Mouse (Mus musculus): ENCODE results near the gene Rufy2.
A peak's percentile ranks its signal among the peaks of the same experiment; 100 is the strongest.

Gene Rufy2

GRCm38 (mm10) chr10:62980039-62980954, at the start of gene Rufy2:
TSS of gene Rufy2 (plus strand) at chr10:62980223.
- peak; percentile 88 to 93 for DNase-seq

- DNase-seq = no peak
These were observed 47.6 kb upstream of the Rufy2 start for GRCm38 (mm10) chr10:62932381-62932780.

- no peak for DNase-seq
These were observed 34.9 kb upstream of the Rufy2 start for GRCm38 (mm10) chr10:62944975-62945580.

GRCm38 (mm10) chr10:62946738-62947471, 33.1 kb upstream of the Rufy2 start, which contains the start of gene Dna2:
TSS of gene Dna2 (plus strand) at chr10:62947026.
- DNase-seq = peak; percentile 79 to 89

GRCm38 (mm10) chr10:62948551-62948950, 31.5 kb upstream of the Rufy2 start:
- no peak for DNase-seq

- no peak for DNase-seq
These were observed 16.1 kb upstream of the Rufy2 start for GRCm38 (mm10) chr10:62963956-62964355.

- DNase-seq = peak in 1 of 2 experiments; percentile 27
These were observed 14.2 kb upstream of the Rufy2 start for GRCm38 (mm10) chr10:62965796-62966195.

- DNase-seq = peak; percentile 37 to 60
These were observed 13.7 kb upstream of the Rufy2 start for GRCm38 (mm10) chr10:62966291-62966690.

- peak; percentile 24 to 54 for DNase-seq
These were observed 8.2 kb upstream of the Rufy2 start for GRCm38 (mm10) chr10:62971821-62972220.

- no peak for DNase-seq
These were observed 370 bp upstream of the Rufy2 start for GRCm38 (mm10) chr10:62979667-62980038.

- no peak for DNase-seq
These were observed 4.0 kb downstream of the Rufy2 start for GRCm38 (mm10) chr10:62984072-62984471.

- DNase-seq = no peak
These were observed 4.5 kb downstream of the Rufy2 start for GRCm38 (mm10) chr10:62984495-62984894.

GRCm38 (mm10) chr10:62987341-62987740, 7.3 kb downstream of the Rufy2 start:
- peak; percentile 60 to 61 for DNase-seq

- no peak for DNase-seq
These were observed 10.6 kb downstream of the Rufy2 start for GRCm38 (mm10) chr10:62990636-62991035.

- no peak for DNase-seq
These were observed 14.0 kb downstream of the Rufy2 start for GRCm38 (mm10) chr10:62993991-62994390.

- peak; percentile 57 to 68 for DNase-seq
These were observed 20.6 kb downstream of the Rufy2 start for GRCm38 (mm10) chr10:63000584-63000983.

GRCm38 (mm10) chr10:63003252-63003651, 23.2 kb downstream of the Rufy2 start:
- DNase-seq = no peak

- no peak for DNase-seq
These were observed 24.5 kb downstream of the Rufy2 start for GRCm38 (mm10) chr10:63004556-63004955.

GRCm38 (mm10) chr10:63008193-63008592, 28.2 kb downstream of the Rufy2 start:
- DNase-seq = no peak

GRCm38 (mm10) chr10:63010268-63010667, 30.2 kb downstream of the Rufy2 start:
- no peak for DNase-seq

- no peak for DNase-seq
These were observed 31.5 kb downstream of the Rufy2 start for GRCm38 (mm10) chr10:63011556-63011955.

- DNase-seq = no peak
These were observed 33.5 kb downstream of the Rufy2 start for GRCm38 (mm10) chr10:63013476-63013875.

GRCm38 (mm10) chr10:63014168-63014567, 34.1 kb downstream of the Rufy2 start:
- DNase-seq = no peak
